Mouse (Mus musculus) heart, embryonic 14.5 days (tissue): ENCODE data around the gene Mzf1. TPM values are rescaled to one million over a fixed set of nuclear protein-coding genes. Genes with fewer than 3 reads are reported as not detected.
A peak's percentile ranks its signal among the peaks of the same experiment; 100 is the strongest.

Source experiments
- ATAC-seq: fragments of 200-750 bp; cut with Nextera tagmentation; 2 replicates; pipeline ENCODE4 v1.8.0; 2017; ENCODE audit warnings: low read depth, moderate TSS enrichment; ENCODE audit not compliant: insufficient number of reproducible peaks, insufficient read depth, low FRiP score
- H3K27ac ChIP-seq, 2 experiments: fragments of 200-500 bp in 1 of 2; fragments of 300-500 bp in 1 of 2; sonication (generic) in 1 of 2; replicated peaks in 1 of 2; 2 replicates each; pipeline ENCODE4 v1.5.1; 2012 to 2014; ENCODE audit warnings: low read depth in 2 of 2, low read length in 2 of 2, control low read depth in 1 of 2, mild to moderate bottlenecking in 1 of 2, mixed read lengths in 1 of 2; ENCODE audit not compliant: control insufficient read depth in 1 of 2, insufficient read depth in 1 of 2
- H3K27me3 ChIP-seq: fragments of 300-500 bp; sonication (generic); 2 replicates; pipeline ENCODE4 v1.6.1; 2014; ENCODE audit warnings: mild to moderate bottlenecking, low read length, control low read depth; ENCODE audit not compliant: control insufficient read depth, insufficient read depth
- H3K36me3 ChIP-seq: fragments of 300-500 bp; sonication (generic); 2 replicates; pipeline ENCODE4 v1.6.1; 2014; ENCODE audit warnings: mild to moderate bottlenecking, control low read depth, low read length, mixed read lengths; ENCODE audit not compliant: control insufficient read depth, insufficient read depth
- H3K4me1 ChIP-seq, 2 experiments: fragments of 200-500 bp in 1 of 2; fragments of 300-500 bp in 1 of 2; sonication (generic) in 1 of 2; 2 replicates each; pipeline ENCODE4 v1.6.1; 2012 to 2014; ENCODE audit warnings: low read length in 2 of 2, control low read depth in 1 of 2, mixed read lengths in 1 of 2; ENCODE audit not compliant: control insufficient read depth in 2 of 2, insufficient read depth in 2 of 2
- H3K4me2 ChIP-seq: fragments of 300-500 bp; sonication (generic); 2 replicates; pipeline ENCODE4 v1.6.1; 2014; ENCODE audit warnings: mild to moderate bottlenecking, low read length
- H3K4me3 ChIP-seq, 2 experiments: fragments of 200-500 bp in 1 of 2; fragments of 300-500 bp in 1 of 2; sonication (generic) in 1 of 2; 2 replicates each; pipeline ENCODE4 v1.5.1; 2012 to 2014; ENCODE audit warnings: low read length in 2 of 2, mild to moderate bottlenecking in 2 of 2, control low read depth in 1 of 2, low read depth in 1 of 2, moderate library complexity in 1 of 2; ENCODE audit not compliant: control insufficient read depth in 1 of 2, insufficient read depth in 1 of 2
- H3K9ac ChIP-seq: fragments of 300-500 bp; sonication (generic); 2 replicates; pipeline ENCODE4 v1.6.1; 2014; ENCODE audit warnings: mild to moderate bottlenecking, low read length
- H3K9me3 ChIP-seq: fragments of 300-500 bp; sonication (generic); 2 replicates; pipeline ENCODE4 v1.6.1; 2016; ENCODE audit warnings: low read length, control low read depth; ENCODE audit not compliant: control insufficient read depth
- WGBS: fragments of 180-500 bp; shearing (Covaris S2); extraction: QIAGEN DNeasy Blood & Tissue Kit; methylation state at CpG from one replicate; pipeline ENCODE4 v1.1.7; 2014; 5-methylcytosine and 5-hydroxymethylcytosine counted together
- polyA plus RNA-seq: library from polyadenylated mRNA; unstranded; fragments of >200 nt; fragmentation: Nextera tagmentation; extraction: Ambion mirVana; gene quantifications from 2 replicates; pipeline ENCODE4 v1.2.1, GENCODE M21; 2014

Mzf1 gene
- polyA plus RNA-seq, 1 experiment from 2014 or later = 1.4 TPM

GRCm38 (mm10) chr7:13053501-13053900 is 1.1 kb downstream of the Mzf1 start:
- Histone ChIP-seq H3K4me2 (peak overlapping the region; percentile 69), H3K27me3 (no peaks in the 10 kb centered on the region), H3K4me1 (peaks cover 0 to 4% of the 10 kb centered on the region in 2 experiments; a peak in 1 of 4 replicates), H3K36me3 (0 out of 2 replicates have a peak, but pooled peaks cover 4% of the 10 kb centered on the region), H3K4me3 (peak overlapping the region in 1 of 2 experiments; percentile 64; a peak in 2 of 4 replicates), H3K27ac (no peak overlapping the region), H3K9me3 (no peaks in the 10 kb centered on the region), H3K9ac (no peak overlapping the region)
- no peak for ATAC-seq
- 95% methylated on average over 2 of the region's 2 CpGs for WGBS

GRCm38 (mm10) chr7:13053001-13053400 is 1.6 kb downstream of the Mzf1 start:
- H3K27me3 ChIP-seq = no peaks in the 10 kb centered on the region
- H3K9me3 ChIP-seq = no peaks in the 10 kb centered on the region
- H3K4me2 ChIP-seq = no peak overlapping the region
- ATAC-seq = no peak
- H3K9ac ChIP-seq = no peak overlapping the region
- H3K4me3 ChIP-seq = no peak overlapping the region
- 89% methylated on average over 13 of the region's 13 CpGs for WGBS
- H3K27ac ChIP-seq = no peak overlapping the region
- 0 out of 2 replicates have a peak, but pooled peaks cover 4% of the 10 kb centered on the region for H3K36me3 ChIP-seq
- peaks cover 0 to 4% of the 10 kb centered on the region in 2 experiments; a peak in 1 of 4 replicates for H3K4me1 ChIP-seq

GRCm38 (mm10) chr7:13046084-13046483 is 8.5 kb downstream of the Mzf1 start:
- 6% methylated on average over 2 of the region's 2 CpGs for WGBS
- Histone ChIP-seq H3K4me3 (no peak overlapping the region), H3K36me3 (0 out of 2 replicates have a peak, but pooled peaks cover 2% of the 10 kb centered on the region), H3K27ac (no peak overlapping the region), H3K9me3 (0 out of 2 replicates have a peak, but pooled peaks cover 2% of the 10 kb centered on the region), H3K4me1 (peaks cover 5 to 9% of the 10 kb centered on the region in 2 experiments; a peak in 2 of 4 replicates), H3K9ac (no peak overlapping the region), H3K4me2 (no peak overlapping the region), H3K27me3 (peaks cover 34% of the 10 kb centered on the region)
- ATAC-seq = no peak

GRCm38 (mm10) chr7:13044254-13044625 is 10.3 kb downstream of the Mzf1 start:
- peak overlapping the region; percentile 93 for H3K4me2 ChIP-seq
- no peaks in the 10 kb centered on the region for H3K36me3 ChIP-seq
- WGBS = 6% methylated on average over 23 of the region's 23 CpGs
- peak overlapping the region; percentile 37 to 48 for H3K4me3 ChIP-seq
- no peak for ATAC-seq
- H3K27ac ChIP-seq = no peak overlapping the region
- H3K9ac ChIP-seq = peak overlapping the region; percentile 70
- H3K4me1 ChIP-seq = peaks cover 5 to 12% of the 10 kb centered on the region in 2 experiments; a peak in 2 of 4 replicates
- peaks cover 34% of the 10 kb centered on the region for H3K27me3 ChIP-seq
- H3K9me3 ChIP-seq = 0 out of 2 replicates have a peak, but pooled peaks cover 2% of the 10 kb centered on the region

- peaks cover 9 to 18% of the 10 kb centered on the region in 2 experiments for H3K4me1 ChIP-seq
- peak overlapping the region; percentile 70 for H3K9ac ChIP-seq
- ATAC-seq = no peak; the same call in 1 of the 2 replicates
- no peak overlapping the region for H3K27ac ChIP-seq
- H3K4me2 ChIP-seq = peak overlapping the region; percentile 93
- peaks cover 34% of the 10 kb centered on the region for H3K27me3 ChIP-seq
- WGBS = 5% methylated on average over 83 of the region's 88 CpGs
- 0 out of 2 replicates have a peak, but pooled peaks cover 2% of the 10 kb centered on the region for H3K9me3 ChIP-seq
- H3K36me3 ChIP-seq = no peaks in the 10 kb centered on the region
- H3K4me3 ChIP-seq = peak overlapping the region; percentile 37 to 48
Measured at GRCm38 (mm10) chr7:13043445-13044253, 10.9 kb downstream of the Mzf1 start.

- Histone ChIP-seq H3K4me1 (peaks cover 10 to 19% of the 10 kb centered on the region in 2 experiments), H3K9ac (no peak overlapping the region; the same call in 1 of the 2 replicates), H3K9me3 (0 out of 2 replicates have a peak, but pooled peaks cover 2% of the 10 kb centered on the region), H3K36me3 (no peaks in the 10 kb centered on the region), H3K27me3 (peaks cover 34% of the 10 kb centered on the region), H3K4me3 (peak overlapping the region in 1 of 2 experiments; percentile 48; a peak in 1 of 4 replicates), H3K4me2 (peak overlapping the region; percentile 93), H3K27ac (no peak overlapping the region)
- ATAC-seq = no peak
- WGBS = 40% methylated on average over 16 of the region's 16 CpGs
Measured at GRCm38 (mm10) chr7:13043120-13043444, 11.5 kb downstream of the Mzf1 start.

GRCm38 (mm10) chr7:13042511-13042910 is 12.1 kb downstream of the Mzf1 start:
- WGBS = 66% methylated on average over 6 of the region's 6 CpGs
- Histone ChIP-seq H3K4me3 (no peak overlapping the region), H3K9me3 (0 out of 2 replicates have a peak, but pooled peaks cover 2% of the 10 kb centered on the region), H3K4me2 (no peak overlapping the region), H3K27ac (no peak overlapping the region), H3K27me3 (peaks cover 34% of the 10 kb centered on the region), H3K9ac (no peak overlapping the region), H3K36me3 (no peaks in the 10 kb centered on the region), H3K4me1 (peaks cover 10 to 19% of the 10 kb centered on the region in 2 experiments)
- no peak for ATAC-seq
